Mouse (Mus musculus) small intestine, adult 10 weeks (tissue): ENCODE results near the gene Evi2a. TPM values are rescaled to one million over a fixed set of nuclear protein-coding genes. Genes with fewer than 3 reads are reported as not detected.

ENCODE experiments used
- polyA plus RNA-seq: library from polyadenylated mRNA; stranded (reverse); fragments of 350-450 nt; fragmentation: Illumina TruSeq; extraction: RNeasy Lipid Tissue Mini Kit (QIAGEN cat#74804); gene quantifications from one replicate; pipeline ENCODE4 v1.2.3, GENCODE M21; 2014; ENCODE audit warnings: low replicate concordance

The Evi2a gene
- 18.7 TPM for polyA plus RNA-seq

DNA sequence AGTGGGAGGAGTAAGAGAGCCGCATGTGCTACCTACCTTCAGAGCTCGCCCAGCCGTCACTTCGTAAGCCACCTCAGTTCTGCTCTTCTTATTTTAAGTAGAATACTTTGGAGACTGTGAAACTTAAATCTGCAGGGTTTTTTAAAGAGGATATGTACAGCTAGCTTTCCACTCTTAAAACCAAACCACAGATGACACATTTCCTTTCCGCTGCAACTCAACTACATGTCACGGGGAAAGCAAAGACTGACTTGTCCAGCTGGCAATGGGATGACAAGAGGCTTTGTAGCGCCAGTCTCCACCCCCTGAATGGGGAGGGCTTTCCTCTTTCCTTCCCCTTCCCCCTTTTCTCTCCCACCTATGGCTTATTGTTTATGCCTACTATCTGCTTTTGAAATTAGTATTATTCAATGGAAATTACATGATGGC is at the start of gene Evi2a, which contains the start of gene Evi2:
Gene Evi2a (minus strand): TSS at position 277 of the 429 bp plus-strand sequence.
Gene Evi2 (minus strand): TSS at position 257 of the 429 bp plus-strand sequence.

GRCm38 (mm10) chr11:79523560-79524309 is 6.7 kb downstream of the Evi2a start, which contains the start of gene Evi2b:
Gene Evi2b (minus strand): TSS chr11:79523762.

DNA sequence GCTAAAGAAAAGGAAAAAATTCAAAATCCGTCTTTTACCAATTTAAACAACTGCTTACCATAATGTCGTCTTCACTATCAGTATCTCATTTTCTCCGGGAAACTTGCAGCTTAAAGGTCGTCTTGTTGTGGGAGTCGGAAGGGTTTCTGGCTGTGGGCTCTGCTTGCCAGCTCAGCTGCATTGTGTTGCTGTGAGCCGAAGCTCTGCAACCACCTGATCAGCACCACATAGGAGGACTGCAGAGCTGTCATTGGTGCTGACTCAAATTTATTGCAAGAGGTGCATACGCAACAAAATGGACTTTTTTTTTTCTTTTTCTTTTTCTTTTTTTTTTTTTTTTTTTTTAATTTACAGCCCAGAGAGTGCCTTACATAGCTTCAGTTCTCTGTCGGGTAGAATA is 26.6 kb downstream of the Evi2a start, which contains the start of gene Omg:
Gene Omg (minus strand): TSS at position 240 of the 400 bp plus-strand sequence.

Other genes starting within 250 kb of the Evi2a start
- gene Gm9964, start 233.7 kb downstream of the Evi2a start, polyA plus RNA-seq: not detected
- 21.7 TPM for gene Nf1, start 190.9 kb downstream of the Evi2a start, polyA plus RNA-seq
- 0.74 TPM for gene Omg, start 26.5 kb downstream of the Evi2a start, polyA plus RNA-seq
- 32.0 TPM for gene Evi2b, start 6.8 kb downstream of the Evi2a start, polyA plus RNA-seq
- 2.1 TPM for gene Evi2, start within 50 bp of the Evi2a start, polyA plus RNA-seq
- 2.5 TPM for gene Rab11fip4, start 60.6 kb upstream of the Evi2a start, polyA plus RNA-seq